Mouse (Mus musculus) ES-E14 (cell line): ENCODE results near the gene Cct8.

ENCODE experiments used
- MAFK ChIP-seq: IDR thresholded peaks from 2 replicates; pipeline ENCODE4 v1.6.1; 2014; ENCODE audit warnings: mild to moderate bottlenecking, low read depth, low read length, inconsistent platforms; ENCODE audit not compliant: insufficient read depth
- ZC3H11A ChIP-seq: IDR thresholded peaks from 2 replicates; pipeline ENCODE4 v1.6.1; 2012; ENCODE audit warnings: low read depth, mild to moderate bottlenecking, inconsistent platforms, low read length, borderline replicate concordance

GRCm38 (mm10) chr16:87442291-87442690 is 53.4 kb downstream of the Cct8 start:
- no peak for TF ChIP-seq MAFK
- TF ChIP-seq ZC3H11A = no peak
